Comparison of ENCODE assay signal across 16 mouse cellular contexts in genomic region chr2:33176516-33176915, GRCm38 (mm10). TPM values are rescaled to one million over a fixed set of nuclear protein-coding genes. Genes with fewer than 3 reads are reported as not detected.
DNase-seq lines count a peak whose midpoint lies in the region; ATAC-seq and TF ChIP-seq lines count a peak whose summit lies in the region.
"Had no signal": no experiment of that assay in that cellular context is flagged by ENCODE, and none has a peak within 500 bp of the region (broad histone marks: within the 10 kb centered on the region; RNA-seq: fewer than 3 reads in every experiment).

No protein-coding gene starts in this region.

- peaks cover 38% of the 10 kb centered on the region for H3K4me1 ChIP-seq in heart, postnatal 0 days (ENCODE audit: control insufficient read depth, insufficient read depth)

- DNase-seq in heart, postnatal 0 days (ENCODE audit: low spot score): no peak
- DNase-seq in heart, adult 8-10 months (ENCODE audit: low spot score): no peak
- peak; percentile 76 for DNase-seq in 3T3-L1 (ENCODE audit: low read depth, low spot score)
- DNase-seq in MN1 (ENCODE audit: low spot score): peak; percentile 64
- no peak for DNase-seq in T-cell, adult 2 months (ENCODE audit: low spot score)
- no peak for DNase-seq in right cerebral cortex, postnatal 14 days
- no peak for DNase-seq in embryo, embryonic 9.5 days (ENCODE audit: extremely low spot score)
- DNase-seq: cerebellum, postnatal 14 days; kidney, postnatal 36 days; liver; lung, embryonic 14.5 days; thymus, postnatal 25 days had no signal

- H3K27ac ChIP-seq in heart, postnatal 0 days (ENCODE audit: low read depth): peak overlapping the region; percentile 79; the same call in 1 of the 2 replicates
- H3K27ac ChIP-seq: forebrain, embryonic 13.5 days had no signal

- ATAC-seq in heart, postnatal 0 days (ENCODE audit: insufficient read depth, low read depth): no peak
- peak; percentile 68 for ATAC-seq in inflammation-experienced regulatory T-cells, adult 6 months
- ATAC-seq: forebrain, embryonic 13.5 days; intestine, embryonic 15.5 days had no signal

- no peak for TF ChIP-seq CTCF in heart, postnatal 0 days (IDR thresholded peaks at IDR 0.05; ENCODE audit: low read depth)

- H3K36me3 ChIP-seq in heart, postnatal 0 days (replicated peaks; ENCODE audit: control insufficient read depth, insufficient read depth, low read length): no peaks in the 10 kb centered on the region
- H3K36me3 ChIP-seq: embryonic facial prominence, embryonic 13.5 days; intestine, embryonic 15.5 days had no signal

- whole genome bisulfite sequencing in heart, postnatal 0 days: 47% methylated on average over 7 of the region's 7 CpGs

- no peaks in the 10 kb centered on the region for H3K9me3 ChIP-seq in heart, postnatal 0 days (replicated peaks; ENCODE audit: control insufficient read depth, low read length)
- H3K9me3 ChIP-seq: embryonic facial prominence, embryonic 13.5 days; forebrain, embryonic 13.5 days; intestine, embryonic 15.5 days had no signal

- no peak overlapping the region for H3K9ac ChIP-seq in heart, postnatal 0 days (replicated peaks; ENCODE audit: low read depth, low read length)
- H3K9ac ChIP-seq: embryonic facial prominence, embryonic 13.5 days; forebrain, embryonic 13.5 days; intestine, embryonic 15.5 days; lung, embryonic 14.5 days had no signal

- no peak overlapping the region for H3K4me2 ChIP-seq in heart, postnatal 0 days (ENCODE audit: low read depth, low read length)
- H3K4me2 ChIP-seq: embryonic facial prominence, embryonic 13.5 days; forebrain, embryonic 13.5 days; intestine, embryonic 15.5 days; lung, embryonic 14.5 days had no signal

- no peak for TF ChIP-seq EP300 in heart, postnatal 0 days (IDR thresholded peaks at IDR 0.05; ENCODE audit: low read depth)

- H3K27me3 ChIP-seq in heart, postnatal 0 days (ENCODE audit: control insufficient read depth, insufficient read depth, low read length): no peaks in the 10 kb centered on the region
- H3K27me3 ChIP-seq: embryonic facial prominence, embryonic 13.5 days; forebrain, embryonic 13.5 days; intestine, embryonic 15.5 days had no signal

- no peak overlapping the region for H3K4me3 ChIP-seq in heart, postnatal 0 days (ENCODE audit: low read depth, low read length)
- H3K4me3 ChIP-seq: embryonic facial prominence, embryonic 13.5 days; forebrain, embryonic 13.5 days; intestine, embryonic 15.5 days had no signal

RNA-seq across cellular contexts. Expression of gene Angptl2, which starts 39.4 kb away (rescaled TPM):
- 124 and 149 TPM in 2 replicates for total RNA-seq in heart, postnatal 0 days (2014; rRNA removed; ENCODE audit: low replicate concordance)
- polyA plus RNA-seq in heart, postnatal 0 days (2015; fragmentation: Nextera tagmentation; extraction: Ambion mirVana): 58.0 and 66.5 TPM in 2 replicates
- total RNA-seq in heart, adult 8-10 months (2022): 10 to 100 TPM; 32.9 to 57.7 (median 53.5) TPM
- 10 to 100 TPM; 17.1 to 19.5 (median 19.3) TPM for polyA plus RNA-seq in inflammation-experienced regulatory T-cells, adult 6 months (2017; shearing (Covaris generic))

RNA-seq across cellular contexts. Expression of gene Garnl3, which starts 45.1 kb away (rescaled TPM):
- total RNA-seq in heart, postnatal 0 days (2014; rRNA removed; ENCODE audit: low replicate concordance): 4.0 and 6.3 TPM in 2 replicates
- 6.1 TPM in 2 replicates for polyA plus RNA-seq in heart, postnatal 0 days (2015; fragmentation: Nextera tagmentation; extraction: Ambion mirVana)
- total RNA-seq in heart, adult 8-10 months (2022): 1 to 10 TPM; 2.6 to 6.7 (median 3.5) TPM
- under 1 TPM in 2 of 3 experiments, not detected in 1; 0.18 to 0.44 TPM for polyA plus RNA-seq in inflammation-experienced regulatory T-cells, adult 6 months (2017; shearing (Covaris generic))

Comparison
In these comparisons a context has a peak if more than half of its experiments do, and no peak if none do; other contexts are left out.
1. DNase-seq: peak in 3T3-L1 (single experiment) and MN1 (single experiment); none in heart, postnatal 0 days (single experiment), heart, adult 8-10 months (single experiment), T-cell, adult 2 months (single experiment), right cerebral cortex, postnatal 14 days (single experiment) and embryo, embryonic 9.5 days (single experiment).